ENCODE assay signal across 23 mouse cellular contexts in genomic region chr16:24498103-24498659, GRCm38 (mm10).
DNase-seq lines count a peak whose midpoint lies in the region; ATAC-seq and TF ChIP-seq lines count a peak whose summit lies in the region.
"Had no signal": no experiment of that assay in that cellular context is flagged by ENCODE, and none has a peak within 500 bp of the region (broad histone marks: within the 10 kb centered on the region; RNA-seq: fewer than 3 reads in every experiment).

No protein-coding gene starts in this region.

- no peak for DNase-seq in heart, embryonic 10.5 days (ENCODE audit: low spot score)
- DNase-seq in 3T3-L1 (ENCODE audit: low read depth, low spot score) (peak; percentile 100), CH12.LX (ENCODE audit: extremely low read depth) (peak; percentile 52)
- no peak for DNase-seq in kidney, postnatal 36 days
- DNase-seq in cerebellum, adult 9-11 months: no peak
- DNase-seq: adrenal gland, adult 8-10 months; cerebellum, adult 8-10 months; forebrain, postnatal 0 days; heart, adult 18-20 months; kidney, adult 8-10 months; kidney, postnatal 14 days; layer of hippocampus, postnatal 36 days; lung, adult 2 months; lung, postnatal 14 days had no signal

- H3K27me3 ChIP-seq in heart, embryonic 10.5 days (ENCODE audit: insufficient read depth, poor library complexity, severe bottlenecking): no peaks in the 10 kb centered on the region
- H3K27me3 ChIP-seq in heart, embryonic 11.5 days (ENCODE audit: control insufficient read depth, insufficient read depth, low read length): no peaks in the 10 kb centered on the region
- H3K27me3 ChIP-seq in CH12.LX (replicated peaks) (no peaks in the 10 kb centered on the region), myocyte (ENCODE audit: control insufficient read depth, insufficient read depth, insufficient read length) (no peaks in the 10 kb centered on the region)
- H3K27me3 ChIP-seq: hindbrain, embryonic 13.5 days; limb, embryonic 12.5 days; midbrain, embryonic 12.5 days had no signal

- no peaks in the 10 kb centered on the region for H3K36me3 ChIP-seq in heart, embryonic 10.5 days
- H3K36me3 ChIP-seq in heart, embryonic 11.5 days (ENCODE audit: control insufficient read depth, insufficient read depth, low read length): no peaks in the 10 kb centered on the region
- no peaks in the 10 kb centered on the region for H3K36me3 ChIP-seq in CH12.LX (replicated peaks in 1 of 2; ENCODE audit: control insufficient read depth in 1 of 2, insufficient read depth in 1 of 2, low read length in 1 of 2)
- H3K36me3 ChIP-seq in myocyte (ENCODE audit: control insufficient read depth, insufficient read depth): no peaks in the 10 kb centered on the region
- H3K36me3 ChIP-seq: hindbrain, embryonic 13.5 days; limb, embryonic 12.5 days; midbrain, embryonic 12.5 days had no signal

- TF ChIP-seq RAD21 in CH12.LX (IDR thresholded peaks at IDR 0.05; ENCODE audit: low read depth, low read length): no peak; the same call in none of the 2 replicates

- TF ChIP-seq POLR2A in CH12.LX (IDR thresholded peaks at IDR 0.05; ENCODE audit: low read depth, low read length): no peak
- TF ChIP-seq POLR2A in myocyte (IDR thresholded peaks at IDR 0.05; ENCODE audit: insufficient read length, low read depth): no peak

- H3K9ac ChIP-seq in heart, embryonic 11.5 days (ENCODE audit: low read depth, low read length): no peak overlapping the region
- no peak overlapping the region for H3K9ac ChIP-seq in CH12.LX (ENCODE audit: insufficient read depth, low read depth)
- H3K9ac ChIP-seq: forebrain, postnatal 0 days; hindbrain, embryonic 13.5 days; limb, embryonic 12.5 days; midbrain, embryonic 12.5 days had no signal

- no peak overlapping the region for H3K4me2 ChIP-seq in heart, embryonic 11.5 days
- H3K4me2 ChIP-seq in CH12.LX (ENCODE audit: insufficient read depth, low read depth, poor library complexity, severe bottlenecking) (no peak overlapping the region), myocyte (ENCODE audit: low read depth) (peak overlapping the region; percentile 28)
- H3K4me2 ChIP-seq: hindbrain, embryonic 13.5 days; limb, embryonic 12.5 days; liver, embryonic 11.5 days; midbrain, embryonic 12.5 days had no signal

- H3K4me3 ChIP-seq in heart, embryonic 10.5 days: no peak overlapping the region
- H3K4me3 ChIP-seq in heart, embryonic 11.5 days (ENCODE audit: low read depth, low read length): no peak overlapping the region
- H3K4me3 ChIP-seq in CH12.LX (replicated peaks in 1 of 3; ENCODE audit: low read depth in 2 of 3, low read length in 2 of 3, poor library complexity in 1 of 3) (no peak overlapping the region), myocyte (no peak overlapping the region)
- H3K4me3 ChIP-seq: hindbrain, embryonic 13.5 days; layer of hippocampus, adult 2 months; limb, embryonic 12.5 days; midbrain, embryonic 12.5 days had no signal

- no peaks in the 10 kb centered on the region for H3K9me3 ChIP-seq in heart, embryonic 10.5 days
- no peaks in the 10 kb centered on the region for H3K9me3 ChIP-seq in heart, embryonic 11.5 days (replicated peaks; ENCODE audit: control insufficient read depth, low read length)
- H3K9me3 ChIP-seq in CH12.LX (replicated peaks; ENCODE audit: low read length): no peaks in the 10 kb centered on the region
- H3K9me3 ChIP-seq: hindbrain, embryonic 13.5 days; limb, embryonic 12.5 days; midbrain, embryonic 12.5 days had no signal

- in situ Hi-C loops in CH12.LX (cut with MboI; ENCODE audit: low pct_ligation_motif_present, low pct_unique_long_range_greater_than_20kb, low sequenced_read_pairs): no loop called here

- no peak for TF ChIP-seq CTCF in CH12.LX (conservative IDR thresholded peaks at IDR 0.05 in 1 of 2, IDR thresholded peaks at IDR 0.05 in 1 of 2; ENCODE audit: low read depth in 2 of 2, low read length in 2 of 2)

- no peak for ATAC-seq in heart, embryonic 11.5 days (replicated peaks; ENCODE audit: insufficient number of reproducible peaks, low FRiP score, low TSS enrichment)
- ATAC-seq: activated CD4-positive, CD25-positive, alpha-beta regulatory T cell, adult 4 months; CD4-positive, CD25-positive, alpha-beta regulatory T cell, adult 4 months; forebrain, postnatal 0 days had no signal

- H3K79me2 ChIP-seq in CH12.LX (replicated peaks; ENCODE audit: control insufficient read depth, extremely low read depth, insufficient read depth, poor library complexity, severe bottlenecking): no peaks in the 10 kb centered on the region
- peaks cover 48% of the 10 kb centered on the region for H3K79me2 ChIP-seq in myocyte (ENCODE audit: control insufficient read depth, insufficient read depth)

- peaks cover 77% of the 10 kb centered on the region for H3K4me1 ChIP-seq in heart, embryonic 10.5 days
- H3K4me1 ChIP-seq in heart, embryonic 11.5 days (ENCODE audit: control insufficient read depth, insufficient read depth, low read length): peaks cover 69% of the 10 kb centered on the region
- H3K4me1 ChIP-seq in CH12.LX (ENCODE audit: control insufficient read depth in 1 of 2, insufficient read depth in 2 of 2): peaks cover 2 to 20% of the 10 kb centered on the region in 2 experiments; a peak in 2 of 4 replicates
- H3K4me1 ChIP-seq: midbrain, embryonic 12.5 days had no signal

- dilution Hi-C loops in CH12.LX (cut with MboI; ENCODE audit: extremely low pct_ligation_motif_present, extremely low pct_unique_long_range_greater_than_20kb, low sequenced_read_pairs): no loop called here

- 0 out of 2 replicates have a peak, but pooled peaks have one; percentile 37 for TF ChIP-seq EP300 in CH12.LX (IDR thresholded peaks at IDR 0.05; ENCODE audit: low read length)

- peak overlapping the region; percentile 62 for H3K27ac ChIP-seq in heart, embryonic 10.5 days
- H3K27ac ChIP-seq in heart, embryonic 11.5 days (ENCODE audit: low read depth, low read length): no peak overlapping the region
- no peak overlapping the region for H3K27ac ChIP-seq in CH12.LX (ENCODE audit: insufficient read depth, low read depth)
- H3K27ac ChIP-seq: hindbrain, embryonic 13.5 days; layer of hippocampus, adult 2 months; limb, embryonic 12.5 days; midbrain, embryonic 12.5 days had no signal

- WGBS in heart, embryonic 10.5 days: 73% methylated on average over 5 of the region's 5 CpGs
- WGBS in heart, embryonic 11.5 days (ENCODE audit: insufficient replicate concordance): 67% methylated on average over 5 of the region's 5 CpGs

- no peak overlapping the region for H3ac ChIP-seq in myocyte (ENCODE audit: control insufficient read depth, insufficient read length)

TF ChIP-seq in CH12.LX, 34 proteins besides CTCF, POLR2A, EP300 and RAD21:
- no peak for TF ChIP-seq MAZ (IDR thresholded peaks at IDR 0.05; ENCODE audit: low read depth, low read length)
- 0 out of 2 replicates have a peak, but pooled peaks have one; percentile 36 for TF ChIP-seq MAFK (IDR thresholded peaks at IDR 0.05; ENCODE audit: insufficient replicate concordance, low read length)

TF ChIP-seq in myocyte, 11 proteins besides CTCF, POLR2A, EP300 and RAD21:
- peak in 2 of 3 experiments; percentile 72 to 83 for TF ChIP-seq MYOD1 (IDR thresholded peaks at IDR 0.05; ENCODE audit: control insufficient read depth in 1 of 3, insufficient read length in 2 of 3, low read depth in 2 of 3)
- TF ChIP-seq TCF12 (IDR thresholded peaks at IDR 0.05; ENCODE audit: insufficient read depth, poor library complexity, severe bottlenecking): peak; percentile 34
- peak in 1 of 3 experiments; percentile 18 for TF ChIP-seq MYOG (IDR thresholded peaks at IDR 0.05; ENCODE audit: control insufficient read depth in 1 of 3, insufficient read depth in 1 of 3, insufficient read length in 2 of 3, low read depth in 2 of 3)
- no peak for TF ChIP-seq POLR2AphosphoS2 (IDR thresholded peaks at IDR 0.05; ENCODE audit: insufficient read length, low read depth)
- TF ChIP-seq CEBPB (IDR thresholded peaks at IDR 0.05; ENCODE audit: insufficient read depth, poor library complexity, severe bottlenecking): 0 out of 2 replicates have a peak, but pooled peaks have one; percentile 20
- no peak for TF ChIP-seq TCF3 (IDR thresholded peaks at IDR 0.05; ENCODE audit: insufficient read length, low read depth)

Comparison
In these comparisons a context has a peak if more than half of its experiments do, and no peak if none do; other contexts are left out.
1. DNase-seq: peak in 3T3-L1 (single experiment) and CH12.LX (single experiment); none in heart, embryonic 10.5 days (single experiment), kidney, postnatal 36 days (0 of 2) and cerebellum, adult 9-11 months (single experiment).